Mouse (Mus musculus) effector memory CD4-positive, alpha-beta T cell, adult 7 months (primary cell): Measurements from ENCODE around the gene A630001G21Rik. TPM values are rescaled to one million over a fixed set of nuclear protein-coding genes. Genes with fewer than 3 reads are reported as not detected.

Experiments used
- polyA plus RNA-seq: library from polyadenylated mRNA; unstranded; fragments of 100-300 nt; shearing (Covaris generic); gene quantifications from one replicate; pipeline ENCODE4 v1.2.1, GENCODE M21; 2017

A630001G21Rik gene
- 27.2 TPM for polyA plus RNA-seq

GRCm38 (mm10) chr1:85778436-85778835 lies at the start of gene A630001G21Rik:
Gene A630001G21Rik (minus strand): TSS chr1:85778643.

GRCm38 (mm10) chr1:85793208-85794105 lies 15.0 kb upstream of the A630001G21Rik start, which contains the start of gene Cab39:
Gene Cab39 (plus strand): TSS chr1:85793441.

Other genes starting within 250 kb of the A630001G21Rik start
- gene G530012D18Rik, start 203.0 kb downstream of the A630001G21Rik start, polyA plus RNA-seq, result not detected
- 166 TPM for gene Sp110, start 179.8 kb downstream of the A630001G21Rik start, polyA plus RNA-seq
- gene Sp140, start 178.3 kb downstream of the A630001G21Rik start, polyA plus RNA-seq, result 35.6 TPM
- gene Sp100, start 128.7 kb downstream of the A630001G21Rik start, polyA plus RNA-seq, result 509 TPM
- 160 TPM for gene Cab39, start 14.8 kb upstream of the A630001G21Rik start, polyA plus RNA-seq
- gene Itm2c, start 115.6 kb upstream of the A630001G21Rik start, polyA plus RNA-seq, result 196 TPM
- gene 4933407L21Rik, start 149.8 kb upstream of the A630001G21Rik start, polyA plus RNA-seq, result 0.71 TPM
- 11.1 TPM for gene Gpr55, start 182.4 kb upstream of the A630001G21Rik start, polyA plus RNA-seq
- gene Spata3, start 238.2 kb upstream of the A630001G21Rik start, polyA plus RNA-seq, result not detected